Mouse (Mus musculus) hindbrain, postnatal 0 days (tissue): ENCODE data around the gene Rfc2. TPM values are rescaled to one million over a fixed set of nuclear protein-coding genes. Genes with fewer than 3 reads are reported as not detected.

Experiments
- ATAC-seq: fragments of 200-750 bp; cut with Nextera tagmentation; 2 replicates; pipeline ENCODE4 v1.8.0; 2017; ENCODE audit warnings: mild to moderate bottlenecking, moderate TSS enrichment, moderate library complexity
- DNase-seq: peaks from one replicate; pipeline ENCODE4 v3.0.0-alpha.2; 2015; ENCODE audit warnings: low spot score
- H3K27ac ChIP-seq: fragments of 300-500 bp; sonication (generic); 2 replicates; pipeline ENCODE4 v1.5.1; 2014; ENCODE audit warnings: mild to moderate bottlenecking
- H3K27me3 ChIP-seq: fragments of 300-500 bp; sonication (generic); 2 replicates; pipeline ENCODE4 v1.6.1; 2014; ENCODE audit warnings: low read length, mixed read lengths; ENCODE audit not compliant: insufficient read depth
- H3K36me3 ChIP-seq: fragments of 300-500 bp; sonication (generic); 2 replicates; pipeline ENCODE4 v1.6.1; 2014; ENCODE audit warnings: low read length, mixed read lengths; ENCODE audit not compliant: insufficient read depth
- H3K4me1 ChIP-seq: fragments of 300-500 bp; sonication (generic); 2 replicates; pipeline ENCODE4 v1.6.1; 2014; ENCODE audit warnings: antibody characterized with exemption, low read length, mixed read lengths; ENCODE audit not compliant: insufficient read depth
- H3K4me2 ChIP-seq: fragments of 300-500 bp; sonication (generic); 2 replicates; pipeline ENCODE4 v1.6.1; 2014; ENCODE audit warnings: low read depth, mild to moderate bottlenecking, low read length, moderate library complexity, mixed read lengths
- H3K4me3 ChIP-seq: fragments of 300-500 bp; sonication (generic); 2 replicates; pipeline ENCODE4 v1.5.1; 2014; ENCODE audit warnings: low read length
- H3K9ac ChIP-seq: fragments of 300-500 bp; sonication (generic); replicated peaks from 2 replicates; pipeline ENCODE4 v1.6.1; 2014; ENCODE audit warnings: mild to moderate bottlenecking, low read length, moderate library complexity, mixed read lengths
- H3K9me3 ChIP-seq: fragments of 300-500 bp; sonication (generic); 2 replicates; pipeline ENCODE4 v1.6.1; 2016; ENCODE audit warnings: low read length, mixed read lengths
- CTCF ChIP-seq: IDR thresholded peaks from 2 replicates; pipeline ENCODE4 v1.5.1; 2016; ENCODE audit warnings: antibody characterized with exemption, control low read depth, low read depth
- WGBS: fragments of 180-500 bp; shearing (Covaris S2); extraction: QIAGEN DNeasy Blood & Tissue Kit; methylation state at CpG from one replicate; pipeline ENCODE4 v1.1.7; 2014; 5-methylcytosine and 5-hydroxymethylcytosine counted together
- polyA plus RNA-seq: library from polyadenylated mRNA; unstranded; fragments of >200 nt; fragmentation: Nextera tagmentation; extraction: Ambion mirVana; gene quantifications from 2 replicates; pipeline ENCODE4 v1.2.1, GENCODE M21; 2015
- total RNA-seq: library from RNA; depleted of rRNA; stranded (reverse); fragments of >200 nt; gene quantifications from 2 replicates; pipeline ENCODE4 v1.2.3, GENCODE M21; 2014

The Rfc2 gene
- total and polyA plus RNA-seq, 2 experiments from 2014 or later = 76.3 to 164 TPM

DNA sequence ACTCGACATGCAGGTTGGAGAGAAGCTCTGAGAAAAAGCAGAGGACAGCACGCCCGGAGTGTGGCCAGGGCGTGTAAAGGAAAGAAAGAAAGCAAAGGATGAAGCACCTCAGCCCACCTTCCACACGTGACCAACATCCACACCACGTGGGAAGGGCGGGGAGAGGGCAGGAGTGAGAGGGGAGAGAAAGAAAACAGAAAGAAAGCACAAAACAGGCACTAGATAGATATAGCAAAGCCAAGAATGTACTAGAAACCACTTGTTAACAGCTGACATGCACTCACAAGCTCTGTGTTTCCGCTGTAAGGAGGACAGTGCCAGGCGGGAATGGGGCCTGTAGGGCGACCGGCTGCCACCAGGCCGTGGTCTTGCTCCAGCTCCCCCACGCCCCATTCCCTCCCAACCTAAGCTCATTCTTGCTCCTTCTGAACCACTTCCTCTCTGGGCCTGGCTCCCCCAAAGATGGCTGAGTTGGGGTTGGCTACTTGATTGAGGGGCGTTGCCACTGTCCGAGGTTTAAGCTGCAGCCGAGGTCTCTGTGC is 40.0 kb downstream of the Rfc2 start:
- Histone ChIP-seq H3K4me2 (no peak overlapping the region), H3K27me3 (no peaks in the 10 kb centered on the region), H3K4me3 (no peak overlapping the region), H3K9me3 (no peaks in the 10 kb centered on the region), H3K36me3 (peaks cover 69% of the 10 kb centered on the region), H3K4me1 (no peaks in the 10 kb centered on the region), H3K27ac (no peak overlapping the region), H3K9ac (no peak overlapping the region)
- no peak for ATAC-seq
- WGBS = 91% methylated on average over 16 of the region's 16 CpGs
- no peak for TF ChIP-seq CTCF
- no peak for DNase-seq

DNA sequence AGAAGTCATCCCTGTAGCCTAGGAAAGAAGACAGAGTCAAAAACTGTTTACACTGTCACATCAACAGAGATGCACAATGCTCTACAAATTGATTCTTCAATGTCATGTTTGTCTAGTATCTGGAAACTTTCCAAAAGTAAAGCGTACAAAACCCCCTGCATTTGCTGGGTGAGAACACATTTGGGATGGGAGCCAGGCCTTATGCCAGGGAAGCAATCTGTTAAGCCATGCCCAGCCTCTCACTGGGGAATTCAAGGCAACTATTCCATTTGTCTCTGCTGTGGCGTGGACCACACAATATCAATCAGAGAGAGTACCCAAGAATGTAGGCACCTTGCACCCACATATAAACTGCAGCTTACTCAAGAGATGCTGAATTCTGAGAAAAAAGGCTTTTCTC is 40.9 kb downstream of the Rfc2 start:
- no peaks in the 10 kb centered on the region for H3K27me3 ChIP-seq
- H3K4me3 ChIP-seq = no peak overlapping the region
- H3K27ac ChIP-seq = no peak overlapping the region
- no peak overlapping the region for H3K4me2 ChIP-seq
- WGBS = 30% methylated on average over 2 of the region's 2 CpGs
- H3K9me3 ChIP-seq = no peaks in the 10 kb centered on the region
- no peaks in the 10 kb centered on the region for H3K4me1 ChIP-seq
- DNase-seq (peak; percentile 80), ATAC-seq (no peak)
- peaks cover 77% of the 10 kb centered on the region for H3K36me3 ChIP-seq
- H3K9ac ChIP-seq = no peak overlapping the region
- TF ChIP-seq CTCF = no peak

- Histone ChIP-seq H3K9me3 (no peaks in the 10 kb centered on the region), H3K27me3 (no peaks in the 10 kb centered on the region), H3K4me3 (no peak overlapping the region), H3K27ac (no peak overlapping the region), H3K4me2 (no peak overlapping the region), H3K36me3 (peaks cover 31% of the 10 kb centered on the region), H3K4me1 (no peaks in the 10 kb centered on the region), H3K9ac (no peak overlapping the region)
- no peak for DNase-seq
- 80% methylated on average over 4 of the region's 4 CpGs for WGBS
- no peak for ATAC-seq
- TF ChIP-seq CTCF = no peak
Measured at GRCm38 (mm10) chr5:134629508-134629907, 48.3 kb downstream of the Rfc2 start.

DNA sequence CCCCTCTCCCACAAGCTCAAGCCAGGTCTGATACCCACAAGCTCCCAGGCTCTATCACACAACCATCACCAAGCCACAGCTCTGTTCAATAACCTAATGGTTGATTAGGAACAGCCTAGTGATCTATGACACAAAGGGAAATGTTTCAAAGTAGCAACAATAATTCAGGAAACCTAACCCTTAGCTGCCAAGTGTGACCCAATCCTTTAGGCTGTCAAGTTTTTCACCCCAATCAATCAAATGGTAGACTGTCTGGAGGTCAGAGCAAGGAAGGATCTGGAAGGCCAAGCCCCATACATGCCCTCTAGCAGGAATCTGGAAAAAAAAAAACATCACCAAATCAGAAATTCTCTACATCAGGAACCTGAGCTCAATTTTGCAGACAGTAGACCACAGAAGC is 49.7 kb downstream of the Rfc2 start:
- TF ChIP-seq CTCF = no peak
- Histone ChIP-seq H3K4me3 (no peak overlapping the region), H3K9ac (no peak overlapping the region), H3K27me3 (no peaks in the 10 kb centered on the region), H3K9me3 (no peaks in the 10 kb centered on the region), H3K27ac (no peak overlapping the region), H3K36me3 (peaks cover 17% of the 10 kb centered on the region), H3K4me2 (no peak overlapping the region), H3K4me1 (no peaks in the 10 kb centered on the region)
- ATAC-seq = no peak
- DNase-seq = no peak

GRCm38 (mm10) chr5:134632841-134633240 is 51.7 kb downstream of the Rfc2 start:
- no peak overlapping the region for H3K27ac ChIP-seq
- H3K27me3 ChIP-seq = no peaks in the 10 kb centered on the region
- WGBS = 42% methylated on average over 2 of the region's 2 CpGs
- H3K9me3 ChIP-seq = no peaks in the 10 kb centered on the region
- DNase-seq (no peak), ATAC-seq (no peak)
- H3K4me1 ChIP-seq = peaks cover 2% of the 10 kb centered on the region; the same call in 1 of the 2 replicates
- H3K36me3 ChIP-seq = 0 out of 2 replicates have a peak, but pooled peaks cover under 1% of the 10 kb centered on the region
- no peak for TF ChIP-seq CTCF
- H3K4me3 ChIP-seq = no peak overlapping the region
- no peak overlapping the region for H3K9ac ChIP-seq
- H3K4me2 ChIP-seq = no peak overlapping the region

- no peaks in the 10 kb centered on the region for H3K36me3 ChIP-seq
- ATAC-seq (no peak), DNase-seq (no peak)
- 31% methylated on average over 5 of the region's 5 CpGs for WGBS
- peak overlapping the region; percentile 94 for H3K27ac ChIP-seq
- peak overlapping the region; percentile 96 for H3K4me3 ChIP-seq
- H3K9me3 ChIP-seq = no peaks in the 10 kb centered on the region
- H3K4me1 ChIP-seq = peaks cover 3% of the 10 kb centered on the region; the same call in 1 of the 2 replicates
- H3K27me3 ChIP-seq = no peaks in the 10 kb centered on the region
- H3K9ac ChIP-seq = peak overlapping the region; percentile 97
- TF ChIP-seq CTCF = no peak
- H3K4me2 ChIP-seq = peak overlapping the region; percentile 92
Measured at GRCm38 (mm10) chr5:134637820-134638367, 56.7 kb downstream of the Rfc2 start.
